Mouse (Mus musculus) intestine, postnatal 0 days (tissue): ENCODE measurements around the gene Lrrc49. TPM values are rescaled to one million over a fixed set of nuclear protein-coding genes. Genes with fewer than 3 reads are reported as not detected.

Experiments used
- ATAC-seq: fragments of 200-750 bp; cut with Nextera tagmentation; 2 replicates; pipeline ENCODE4 v1.8.0; 2017; ENCODE audit warnings: mild to moderate bottlenecking, moderate TSS enrichment, moderate library complexity
- H3K27ac ChIP-seq: fragments of 300-500 bp; sonication (generic); 2 replicates; pipeline ENCODE4 v1.5.1; 2014; ENCODE audit warnings: mild to moderate bottlenecking, low read depth, low read length, moderate library complexity
- H3K27me3 ChIP-seq: fragments of 300-500 bp; sonication (generic); replicated peaks from 2 replicates; pipeline ENCODE4 v1.6.1; 2014; ENCODE audit warnings: low read length, mixed read lengths; ENCODE audit not compliant: control insufficient read depth, insufficient read depth
- H3K36me3 ChIP-seq: fragments of 300-500 bp; sonication (generic); 2 replicates; pipeline ENCODE4 v1.6.1; 2014; ENCODE audit warnings: mild to moderate bottlenecking, moderate library complexity; ENCODE audit not compliant: control insufficient read depth, insufficient read depth
- H3K4me1 ChIP-seq: fragments of 300-500 bp; sonication (generic); replicated peaks from 2 replicates; pipeline ENCODE4 v1.6.1; 2014; ENCODE audit warnings: antibody characterized with exemption, low read length, mixed read lengths; ENCODE audit not compliant: control insufficient read depth, insufficient read depth
- H3K4me2 ChIP-seq: fragments of 300-500 bp; sonication (generic); replicated peaks from 2 replicates; pipeline ENCODE4 v1.6.1; 2014; ENCODE audit warnings: low read depth, mild to moderate bottlenecking, moderate library complexity
- H3K4me3 ChIP-seq: fragments of 300-500 bp; sonication (generic); 2 replicates; pipeline ENCODE4 v1.5.1; 2014; ENCODE audit warnings: low read depth, low read length
- H3K9ac ChIP-seq: fragments of 300-500 bp; sonication (generic); 2 replicates; pipeline ENCODE4 v1.6.1; 2014; ENCODE audit warnings: mild to moderate bottlenecking, low read depth, low read length
- H3K9me3 ChIP-seq: fragments of 300-500 bp; sonication (generic); 2 replicates; pipeline ENCODE4 v1.6.1; 2016; ENCODE audit warnings: mixed run types; ENCODE audit not compliant: control insufficient read depth
- CTCF ChIP-seq: sonication (generic); IDR thresholded peaks from 2 replicates; pipeline ENCODE4 v1.5.1; 2016; ENCODE audit warnings: low read depth, mild to moderate bottlenecking, control low read depth, antibody characterized with exemption, moderate library complexity
- WGBS: fragments of 180-500 bp; shearing (Covaris S2); extraction: QIAGEN DNeasy Blood & Tissue Kit; methylation state at CpG from one replicate; pipeline ENCODE4 v1.1.7; 2014; 5-methylcytosine and 5-hydroxymethylcytosine counted together
- polyA plus RNA-seq: library from polyadenylated mRNA; unstranded; fragments of >200 nt; fragmentation: Nextera tagmentation; extraction: Ambion mirVana; gene quantifications from 2 replicates; pipeline ENCODE4 v1.2.1, GENCODE M21; 2015

Lrrc49 gene
- polyA plus RNA-seq, 1 experiment from 2014 or later = 10.1 TPM

DNA sequence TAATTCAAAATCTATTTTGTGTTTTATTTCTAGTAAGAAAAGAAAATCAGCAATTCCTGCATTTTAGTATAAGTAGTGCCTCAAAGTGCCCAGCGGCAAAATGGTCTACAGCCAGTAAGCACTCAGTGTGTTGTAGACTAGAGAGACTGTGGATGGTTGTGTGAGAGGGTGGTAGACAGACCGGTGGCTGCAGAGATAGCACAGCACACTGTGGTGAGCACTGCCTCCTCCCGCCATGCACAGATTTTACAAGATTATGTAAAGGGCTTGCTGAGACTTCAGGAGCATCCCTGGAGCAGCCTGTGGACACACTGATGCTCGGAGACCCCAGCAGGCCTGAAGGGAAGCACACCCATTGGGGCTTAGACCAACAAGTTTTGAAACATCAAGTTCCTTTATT is 5.2 kb downstream of the Lrrc49 start:
- H3K9me3 ChIP-seq = no peaks in the 10 kb centered on the region
- H3K36me3 ChIP-seq = peaks cover 2% of the 10 kb centered on the region; the same call in 1 of the 2 replicates
- H3K4me3 ChIP-seq = no peak overlapping the region
- H3K9ac ChIP-seq = no peak overlapping the region
- no peak for TF ChIP-seq CTCF
- H3K27ac ChIP-seq = no peak overlapping the region
- ATAC-seq = no peak
- WGBS = 91% methylated on average over 4 of the region's 4 CpGs
- H3K4me1 ChIP-seq = no peaks in the 10 kb centered on the region
- no peaks in the 10 kb centered on the region for H3K27me3 ChIP-seq
- no peak overlapping the region for H3K4me2 ChIP-seq

DNA sequence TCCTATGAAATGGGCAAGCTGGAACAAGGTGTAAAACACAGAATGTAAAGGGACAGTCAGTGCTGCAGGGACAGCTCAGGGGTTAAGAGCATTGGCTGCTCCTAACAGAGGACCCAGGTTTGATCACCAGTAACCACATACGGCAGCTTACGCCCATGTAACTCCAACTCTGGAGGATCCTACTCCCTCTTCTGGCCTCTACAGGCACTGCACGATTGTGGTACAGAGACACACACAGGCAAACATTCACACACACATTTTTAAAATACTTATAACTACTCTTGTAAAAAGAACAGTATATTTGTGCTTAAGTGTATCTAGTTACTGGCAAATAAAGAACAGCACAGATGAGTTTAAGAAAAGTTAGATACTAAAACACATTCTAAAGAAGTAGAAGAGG is 7.0 kb downstream of the Lrrc49 start:
- H3K9me3 ChIP-seq = no peaks in the 10 kb centered on the region
- TF ChIP-seq CTCF = peak; percentile 26; the same call in 1 of the 2 replicates
- no peak for ATAC-seq
- H3K27ac ChIP-seq = no peak overlapping the region
- no peak overlapping the region for H3K9ac ChIP-seq
- H3K4me1 ChIP-seq = no peaks in the 10 kb centered on the region
- no peak overlapping the region for H3K4me2 ChIP-seq
- peaks cover 11% of the 10 kb centered on the region; the same call in 1 of the 2 replicates for H3K36me3 ChIP-seq
- H3K27me3 ChIP-seq = no peaks in the 10 kb centered on the region
- H3K4me3 ChIP-seq = no peak overlapping the region
- 97% methylated on average over 3 of the region's 3 CpGs for WGBS

DNA sequence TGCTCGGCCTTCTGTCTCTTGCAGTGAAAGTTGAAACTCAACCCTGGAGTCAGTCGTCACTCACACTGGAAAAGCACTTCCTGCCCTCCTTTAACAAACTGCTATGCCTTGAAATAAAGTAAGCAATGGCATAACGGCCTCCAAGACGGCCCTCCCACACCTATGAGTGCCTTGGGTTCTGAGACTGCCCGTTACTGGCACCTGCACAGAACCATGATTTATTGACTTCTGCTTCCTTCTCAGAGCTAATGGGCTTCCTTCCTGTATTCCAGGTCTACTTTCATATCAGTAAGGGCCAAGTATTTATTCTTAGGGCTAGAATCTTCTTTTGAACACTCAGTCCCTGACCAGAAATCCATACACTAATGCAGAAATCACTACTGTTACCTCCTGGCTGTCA is 9.0 kb downstream of the Lrrc49 start:
- WGBS = 59% methylated on average over 5 of the region's 5 CpGs

DNA sequence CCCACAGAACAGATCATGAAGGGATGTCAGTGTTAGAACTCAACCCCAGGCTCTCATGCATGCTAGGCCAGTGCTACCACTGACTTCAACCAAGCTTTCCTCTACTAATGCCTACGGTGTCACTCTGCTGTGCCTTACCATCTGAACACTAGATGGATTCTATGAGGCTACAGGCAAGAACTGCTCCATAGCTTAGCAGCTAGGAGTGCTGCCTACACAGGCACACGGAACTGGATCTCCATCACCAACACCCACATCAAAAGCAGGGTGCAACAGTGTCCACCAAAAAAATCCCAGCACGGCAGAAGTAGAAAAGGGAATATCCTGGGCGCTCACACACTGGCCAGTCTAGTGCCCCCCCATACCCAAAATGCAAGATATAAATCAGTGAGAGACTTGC is 11.5 kb downstream of the Lrrc49 start:
- Histone ChIP-seq H3K4me1 (no peaks in the 10 kb centered on the region), H3K9ac (no peak overlapping the region), H3K9me3 (no peaks in the 10 kb centered on the region), H3K36me3 (peaks cover 11% of the 10 kb centered on the region; the same call in 1 of the 2 replicates), H3K4me2 (no peak overlapping the region), H3K27ac (no peak overlapping the region), H3K27me3 (no peaks in the 10 kb centered on the region), H3K4me3 (no peak overlapping the region)
- ATAC-seq = no peak
- 95% methylated on average over 4 of the region's 4 CpGs for WGBS
- TF ChIP-seq CTCF = no peak

More for the DNA sequence above, 9.0 kb downstream of the Lrrc49 start:
- H3K4me1 ChIP-seq = no peaks in the 10 kb centered on the region
- no peak overlapping the region for H3K9ac ChIP-seq
- no peak overlapping the region for H3K4me3 ChIP-seq
- ATAC-seq = no peak
- H3K27ac ChIP-seq = no peak overlapping the region
- no peaks in the 10 kb centered on the region for H3K9me3 ChIP-seq
- no peak for TF ChIP-seq CTCF
- peaks cover 11% of the 10 kb centered on the region; the same call in 1 of the 2 replicates for H3K36me3 ChIP-seq
- no peaks in the 10 kb centered on the region for H3K27me3 ChIP-seq
- no peak overlapping the region for H3K4me2 ChIP-seq

DNA sequence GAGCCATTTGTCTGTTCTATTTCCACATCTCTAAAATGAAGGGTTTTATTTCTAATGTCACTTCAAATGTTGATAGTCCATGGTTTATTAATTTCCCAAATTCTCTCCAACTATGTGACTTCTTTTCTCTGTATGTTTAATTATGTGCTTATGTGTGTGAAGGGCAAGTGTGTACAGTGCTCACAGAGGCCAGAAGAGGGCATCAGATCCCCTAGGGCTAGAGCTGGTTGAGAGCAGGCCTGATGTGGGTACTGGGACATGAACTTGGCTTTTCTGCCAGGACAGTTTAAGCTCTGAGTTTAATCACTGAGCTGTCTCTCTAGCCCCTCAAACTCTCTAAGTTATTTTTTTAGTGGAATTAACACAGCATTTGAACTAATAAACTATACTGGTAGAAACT is 13.2 kb downstream of the Lrrc49 start:
- Histone ChIP-seq H3K36me3 (peaks cover 11% of the 10 kb centered on the region; the same call in 1 of the 2 replicates), H3K4me1 (no peaks in the 10 kb centered on the region), H3K4me3 (no peak overlapping the region), H3K9me3 (no peaks in the 10 kb centered on the region), H3K27me3 (no peaks in the 10 kb centered on the region), H3K4me2 (no peak overlapping the region), H3K9ac (no peak overlapping the region), H3K27ac (no peak overlapping the region)
- no peak for ATAC-seq
- peak; percentile 56 for TF ChIP-seq CTCF

DNA sequence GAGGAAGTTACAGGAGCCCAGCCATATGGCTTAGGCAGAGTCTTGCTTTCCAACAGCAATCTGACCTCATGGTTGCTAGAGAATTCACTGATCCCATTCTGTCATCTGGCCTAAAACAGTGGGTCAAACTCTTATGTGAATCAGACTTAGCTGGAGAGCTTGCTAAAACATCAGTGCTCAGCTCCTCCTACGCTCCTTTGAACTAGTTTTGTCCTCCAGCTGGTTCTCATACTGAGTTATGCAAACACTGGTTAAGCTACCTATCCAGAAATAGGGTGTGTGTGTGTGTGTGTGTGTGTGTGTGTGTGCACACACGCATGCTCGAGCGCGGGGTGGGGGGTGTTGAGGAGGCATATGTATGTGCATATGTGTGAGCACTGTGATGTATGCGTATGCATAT is 15.4 kb downstream of the Lrrc49 start:
- Histone ChIP-seq H3K4me2 (no peak overlapping the region), H3K36me3 (peaks cover 7% of the 10 kb centered on the region; the same call in 1 of the 2 replicates), H3K4me1 (no peaks in the 10 kb centered on the region), H3K9ac (no peak overlapping the region), H3K27ac (no peak overlapping the region), H3K4me3 (no peak overlapping the region), H3K27me3 (no peaks in the 10 kb centered on the region), H3K9me3 (no peaks in the 10 kb centered on the region)
- ATAC-seq = no peak
- 97% methylated on average over 6 of the region's 6 CpGs for WGBS
- no peak for TF ChIP-seq CTCF

DNA sequence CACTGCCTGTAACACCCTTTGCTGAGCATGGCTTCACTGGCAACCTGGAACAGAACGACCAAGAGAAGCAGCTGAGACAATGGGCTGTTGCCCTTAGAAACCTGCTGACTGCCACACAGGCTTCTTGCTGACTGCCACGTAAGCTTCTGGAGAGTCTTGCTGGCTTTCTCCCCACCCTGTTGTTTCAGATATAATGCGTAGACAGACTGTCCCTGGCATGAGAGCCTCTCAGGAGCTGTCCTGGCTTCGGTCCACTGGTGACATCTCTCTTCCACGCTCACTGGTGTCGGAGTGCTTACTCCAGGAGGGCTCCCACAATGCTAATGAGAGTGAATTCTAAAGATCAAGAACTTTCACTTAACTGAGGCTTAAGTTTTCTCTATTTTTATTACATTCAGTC is 19.1 kb downstream of the Lrrc49 start:
- H3K36me3 ChIP-seq = peaks cover 9% of the 10 kb centered on the region; the same call in 1 of the 2 replicates
- H3K27me3 ChIP-seq = no peaks in the 10 kb centered on the region
- H3K9me3 ChIP-seq = no peaks in the 10 kb centered on the region
- H3K9ac ChIP-seq = no peak overlapping the region
- no peak overlapping the region for H3K27ac ChIP-seq
- no peak for ATAC-seq
- 88% methylated on average over 6 of the region's 6 CpGs for WGBS
- no peak for TF ChIP-seq CTCF
- no peaks in the 10 kb centered on the region for H3K4me1 ChIP-seq
- no peak overlapping the region for H3K4me3 ChIP-seq
- no peak overlapping the region for H3K4me2 ChIP-seq
